Mouse (Mus musculus): ENCODE data around the gene C1qtnf1. TPM values are rescaled to one million over a fixed set of nuclear protein-coding genes. Genes with fewer than 3 reads are reported as not detected.

Gene C1qtnf1
- polyA plus RNA-seq, 1 experiment, result 1.8 TPM

DNA sequence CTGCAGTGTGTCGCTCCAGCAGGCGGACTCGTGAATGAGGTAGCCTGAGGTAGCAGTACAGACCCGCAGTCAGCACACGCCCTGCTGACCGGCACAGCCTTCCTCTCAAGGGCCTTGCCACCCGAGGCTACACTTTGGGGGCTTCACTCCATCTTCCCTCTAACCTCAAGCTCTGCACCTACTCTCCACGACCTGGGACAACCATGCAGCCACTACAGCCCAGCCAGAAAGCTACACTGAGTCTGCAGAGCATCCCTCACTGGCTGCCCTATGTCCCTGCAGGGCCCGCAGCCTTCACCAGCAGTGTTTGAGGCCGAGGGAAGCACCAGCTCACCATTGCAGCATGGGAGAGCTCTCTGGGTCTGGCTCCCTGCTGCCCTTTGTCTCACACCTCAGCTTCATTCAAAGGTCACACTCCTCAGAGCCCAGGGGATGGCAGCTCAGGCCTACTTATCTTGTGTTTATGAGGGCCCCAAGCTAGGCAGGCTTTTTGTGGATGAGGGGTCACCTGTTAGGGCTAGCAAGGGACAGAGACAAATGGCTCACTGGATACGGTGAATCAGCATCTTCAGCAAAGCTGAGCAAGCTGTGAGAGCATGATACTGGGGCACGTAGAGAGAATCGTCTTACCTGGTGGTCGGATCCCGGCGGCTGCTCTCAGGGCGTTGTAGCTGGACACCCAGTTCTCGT lies 19.8 kb upstream of the C1qtnf1 start:
- TF ChIP-seq CTCF (IDR thresholded peaks at IDR 0.05; ENCODE audit: control insufficient read depth, insufficient read depth, low read length), result no peak
- TF ChIP-seq POLR2A (IDR thresholded peaks at IDR 0.05; ENCODE audit: borderline replicate concordance, control insufficient read depth, low read depth, low read length), result no peak
- H3K4me1 ChIP-seq (ENCODE audit: control insufficient read depth, insufficient read depth, low read length), result peaks cover 1% of the 10 kb centered on the region
- WGBS, result 88% methylated on average over 18 of the region's 18 CpGs
- no peak overlapping the region for H3K4me3 ChIP-seq (replicated peaks; ENCODE audit: control insufficient read depth, low read depth, low read length)
- no peak overlapping the region for H3K27ac ChIP-seq (ENCODE audit: control insufficient read depth, insufficient read depth, low read depth, low read length, poor library complexity)

DNA sequence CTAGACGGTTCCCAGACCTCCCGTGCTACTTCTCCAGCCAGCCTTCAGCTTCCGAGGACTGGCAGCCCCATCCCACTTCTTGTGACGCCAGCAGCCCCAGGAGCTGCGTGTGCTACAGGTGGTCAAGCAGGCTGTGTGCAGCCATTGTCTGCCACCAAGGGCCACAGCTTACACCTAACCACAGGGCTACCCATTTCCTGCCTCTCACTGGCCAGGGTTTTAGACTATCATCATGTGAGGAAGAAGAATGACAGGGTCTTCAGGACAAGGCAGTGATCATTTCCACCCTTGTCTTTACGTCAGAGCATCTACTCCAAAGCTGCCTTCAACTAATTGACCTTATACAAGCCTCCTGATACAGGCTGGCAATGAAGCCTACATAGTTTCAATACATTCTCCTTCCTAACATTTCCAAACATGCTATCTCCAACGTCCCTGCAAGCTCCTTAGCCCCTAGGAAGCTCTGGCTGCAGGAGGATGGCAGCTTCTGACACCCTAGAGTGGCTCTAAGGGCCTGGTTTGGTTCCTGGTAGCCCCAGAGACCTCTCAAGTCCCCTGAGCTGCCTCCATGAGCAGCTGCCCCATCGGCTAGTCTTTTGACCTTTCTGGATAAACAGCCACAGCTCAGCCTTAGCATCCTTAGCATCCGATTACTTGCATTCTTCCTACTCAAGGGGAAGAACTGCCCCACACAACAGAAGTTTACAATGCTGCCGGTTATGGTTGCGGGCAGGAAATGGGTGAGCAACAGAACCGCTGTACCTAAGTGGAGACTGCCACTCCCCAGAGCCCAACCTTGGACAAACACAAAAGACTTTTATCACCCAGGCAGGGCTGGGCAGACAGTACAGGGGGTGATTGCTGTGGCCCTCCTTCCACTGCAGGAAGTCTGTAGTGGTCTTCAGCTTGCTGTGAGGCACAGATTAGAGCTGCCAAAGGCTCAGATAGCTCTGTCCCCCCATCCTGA lies 18.6 kb upstream of the C1qtnf1 start:
- TF ChIP-seq CTCF (IDR thresholded peaks at IDR 0.05; ENCODE audit: control insufficient read depth, insufficient read depth, low read length) (no peak), POLR2A (IDR thresholded peaks at IDR 0.05; ENCODE audit: borderline replicate concordance, control insufficient read depth, low read depth, low read length) (no peak)
- Histone ChIP-seq H3K4me1 (ENCODE audit: control insufficient read depth, insufficient read depth, low read length) (peaks cover 1% of the 10 kb centered on the region), H3K4me3 (replicated peaks; ENCODE audit: control insufficient read depth, low read depth, low read length) (no peak overlapping the region), H3K27ac (ENCODE audit: control insufficient read depth, insufficient read depth, low read depth, low read length, poor library complexity) (no peak overlapping the region; the same call in 1 of the 2 replicates)
- 76% methylated on average over 12 of the region's 12 CpGs for WGBS

DNA sequence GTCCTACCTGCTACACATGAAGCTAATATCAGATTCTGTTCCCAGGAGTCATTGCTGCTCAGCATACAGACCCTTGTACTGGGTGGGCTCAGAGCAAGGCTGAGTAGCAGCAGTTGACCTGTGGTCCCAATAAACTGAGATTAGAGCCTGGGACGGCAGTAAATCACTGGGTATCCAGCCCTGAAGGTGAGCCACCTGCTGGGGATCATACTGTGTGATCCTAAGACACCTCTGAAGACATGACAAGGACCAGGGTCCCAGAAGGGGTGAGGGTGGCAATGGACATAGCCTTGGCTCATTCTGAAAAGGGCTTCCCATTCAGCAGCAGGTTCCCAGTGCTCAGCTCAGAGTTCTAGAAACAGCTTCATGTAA lies 17.9 kb upstream of the C1qtnf1 start:
- no peak overlapping the region for H3K4me3 ChIP-seq (replicated peaks; ENCODE audit: control insufficient read depth, low read depth, low read length)
- no peaks in the 10 kb centered on the region for H3K4me1 ChIP-seq (ENCODE audit: control insufficient read depth, insufficient read depth, low read length)
- no peak overlapping the region for H3K27ac ChIP-seq (ENCODE audit: control insufficient read depth, insufficient read depth, low read depth, low read length, poor library complexity)
- WGBS, result 79% methylated on average over 1 of the region's 1 CpGs
- no peak for TF ChIP-seq CTCF (IDR thresholded peaks at IDR 0.05; ENCODE audit: control insufficient read depth, insufficient read depth, low read length)
- no peak for TF ChIP-seq POLR2A (IDR thresholded peaks at IDR 0.05; ENCODE audit: borderline replicate concordance, control insufficient read depth, low read depth, low read length)

DNA sequence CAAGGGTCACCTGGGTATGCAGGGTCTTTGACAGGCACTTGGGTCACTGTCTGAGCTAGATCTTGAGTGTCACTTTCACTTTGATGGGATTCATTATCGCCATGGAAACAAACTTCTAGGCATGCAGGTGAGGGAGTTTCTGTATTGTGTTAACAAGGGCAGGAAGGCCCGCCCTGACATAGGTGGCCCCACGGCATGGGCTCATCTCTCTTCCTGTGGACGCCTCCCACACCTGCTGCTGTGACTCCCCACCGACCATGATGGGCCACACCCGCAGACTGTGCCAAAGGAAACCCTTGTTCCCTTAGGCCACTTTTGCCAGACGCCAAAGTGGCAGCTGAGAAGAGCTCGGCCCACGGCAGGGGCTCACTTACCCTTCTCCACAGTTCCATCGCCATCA lies 17.5 kb upstream of the C1qtnf1 start:
- no peaks in the 10 kb centered on the region for H3K4me1 ChIP-seq (ENCODE audit: control insufficient read depth, insufficient read depth, low read length)
- WGBS, result 86% methylated on average over 10 of the region's 10 CpGs
- no peak for TF ChIP-seq CTCF (IDR thresholded peaks at IDR 0.05; ENCODE audit: control insufficient read depth, insufficient read depth, low read length)
- TF ChIP-seq POLR2A (IDR thresholded peaks at IDR 0.05; ENCODE audit: borderline replicate concordance, control insufficient read depth, low read depth, low read length), result no peak

DNA sequence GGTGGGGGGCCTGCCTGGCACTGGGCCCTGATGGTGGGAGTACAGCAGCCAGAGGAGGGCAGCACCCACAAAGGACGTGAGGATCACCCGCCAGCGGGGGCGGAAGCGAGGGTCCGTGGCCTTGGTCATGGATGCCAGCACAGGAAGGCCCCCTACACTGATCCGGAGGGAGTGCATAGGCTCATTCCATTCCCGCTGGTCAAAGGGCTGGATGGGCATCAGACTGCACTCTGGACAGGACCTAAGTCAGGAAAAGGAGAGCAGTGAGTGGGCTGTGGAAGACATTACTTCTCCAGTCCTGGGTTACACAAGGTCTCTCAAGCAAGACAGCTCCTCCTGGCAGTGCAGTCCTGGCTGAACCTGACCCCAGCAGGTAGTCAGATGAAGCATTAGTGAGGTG lies 16.7 kb upstream of the C1qtnf1 start:
- Histone ChIP-seq H3K4me1 (ENCODE audit: control insufficient read depth, insufficient read depth, low read length) (no peaks in the 10 kb centered on the region), H3K4me3 (replicated peaks; ENCODE audit: control insufficient read depth, low read depth, low read length) (no peak overlapping the region), H3K27ac (ENCODE audit: control insufficient read depth, insufficient read depth, low read depth, low read length, poor library complexity) (no peak overlapping the region)
- TF ChIP-seq POLR2A (IDR thresholded peaks at IDR 0.05; ENCODE audit: borderline replicate concordance, control insufficient read depth, low read depth, low read length) (no peak), CTCF (IDR thresholded peaks at IDR 0.05; ENCODE audit: control insufficient read depth, insufficient read depth, low read length) (no peak)
- 93% methylated on average over 8 of the region's 8 CpGs for WGBS

More for the DNA sequence above, 17.5 kb upstream of the C1qtnf1 start:
- H3K4me3 ChIP-seq (replicated peaks; ENCODE audit: control insufficient read depth, low read depth, low read length), result no peak overlapping the region
- H3K27ac ChIP-seq (ENCODE audit: control insufficient read depth, insufficient read depth, low read depth, low read length, poor library complexity), result no peak overlapping the region

DNA sequence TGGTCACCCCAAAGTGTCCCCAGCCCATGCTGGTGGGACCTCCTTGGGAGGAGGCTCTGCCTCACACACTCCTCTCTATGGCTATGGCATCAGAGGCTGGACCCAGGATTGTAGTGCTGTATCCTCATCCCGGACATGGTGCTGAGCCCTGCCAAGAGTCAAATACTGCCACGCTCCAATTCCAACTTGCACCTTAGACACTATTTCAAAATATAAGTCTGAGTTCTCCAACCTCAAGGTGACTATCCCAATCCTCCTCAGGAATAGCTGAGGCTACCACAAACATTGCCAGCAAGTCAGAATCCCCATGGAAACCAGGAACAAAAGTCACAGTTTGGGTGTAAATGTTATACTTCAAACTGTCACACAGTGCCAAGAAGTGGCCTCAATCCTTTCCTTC lies 15.4 kb upstream of the C1qtnf1 start:
- no peak overlapping the region for H3K27ac ChIP-seq (ENCODE audit: control insufficient read depth, insufficient read depth, low read depth, low read length, poor library complexity)
- H3K4me1 ChIP-seq (ENCODE audit: control insufficient read depth, insufficient read depth, low read length), result peaks cover 3% of the 10 kb centered on the region
- WGBS, result 75% methylated on average over 2 of the region's 2 CpGs
- no peak for TF ChIP-seq POLR2A (IDR thresholded peaks at IDR 0.05; ENCODE audit: borderline replicate concordance, control insufficient read depth, low read depth, low read length)
- no peak for TF ChIP-seq CTCF (IDR thresholded peaks at IDR 0.05; ENCODE audit: control insufficient read depth, insufficient read depth, low read length)
- no peak overlapping the region for H3K4me3 ChIP-seq (replicated peaks; ENCODE audit: control insufficient read depth, low read depth, low read length)

DNA sequence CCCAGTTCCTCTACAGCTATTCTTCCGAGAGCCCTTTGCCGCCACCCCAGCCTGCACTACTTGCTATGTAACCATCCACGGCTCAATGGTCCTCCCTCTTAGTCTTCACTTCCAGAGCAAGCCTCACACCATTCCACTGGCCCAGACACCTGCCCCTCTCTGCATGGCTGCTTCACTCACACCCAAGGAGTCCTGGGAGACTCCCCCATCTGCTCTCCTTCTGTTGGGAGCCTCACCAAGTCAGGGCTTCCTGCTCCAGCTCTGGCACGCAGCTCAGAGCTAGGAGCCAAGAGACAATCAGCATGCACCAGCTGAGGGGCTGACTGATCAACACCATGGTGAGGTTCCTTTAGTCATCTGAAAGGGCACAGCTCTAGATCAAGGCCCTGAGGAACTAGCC lies 14.9 kb upstream of the C1qtnf1 start:
- H3K4me3 ChIP-seq (replicated peaks; ENCODE audit: control insufficient read depth, low read depth, low read length), result no peak overlapping the region
- H3K27ac ChIP-seq (ENCODE audit: control insufficient read depth, insufficient read depth, low read depth, low read length, poor library complexity), result no peak overlapping the region
- TF ChIP-seq CTCF (IDR thresholded peaks at IDR 0.05; ENCODE audit: control insufficient read depth, insufficient read depth, low read length) (no peak), POLR2A (IDR thresholded peaks at IDR 0.05; ENCODE audit: borderline replicate concordance, control insufficient read depth, low read depth, low read length) (no peak)

DNA sequence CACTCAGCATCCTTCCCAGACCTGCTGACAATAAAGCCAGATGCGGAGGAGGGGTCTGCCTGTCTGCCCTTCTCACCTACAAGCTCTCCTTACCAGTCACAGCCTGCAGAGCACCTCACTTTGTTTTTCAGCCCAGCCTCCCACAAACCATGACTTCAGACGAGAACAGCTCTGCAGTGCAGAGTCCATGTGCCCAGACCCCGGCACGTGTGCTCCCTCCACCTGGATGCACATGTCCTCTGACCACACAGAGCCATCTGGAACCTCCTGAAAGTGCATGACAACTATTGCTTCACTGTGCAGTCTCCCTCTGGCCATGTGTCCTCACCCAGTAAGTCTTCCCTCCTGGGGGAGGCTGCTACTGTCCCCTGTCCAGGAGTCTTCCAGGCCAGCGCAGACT lies 13.7 kb upstream of the C1qtnf1 start:
- TF ChIP-seq POLR2A (IDR thresholded peaks at IDR 0.05; ENCODE audit: borderline replicate concordance, control insufficient read depth, low read depth, low read length) (no peak), CTCF (IDR thresholded peaks at IDR 0.05; ENCODE audit: control insufficient read depth, insufficient read depth, low read length) (no peak)
- WGBS, result 88% methylated on average over 5 of the region's 5 CpGs
- no peak overlapping the region for H3K27ac ChIP-seq (ENCODE audit: control insufficient read depth, insufficient read depth, low read depth, low read length, poor library complexity)

More for the DNA sequence above, 14.9 kb upstream of the C1qtnf1 start:
- 54% methylated on average over 4 of the region's 4 CpGs for WGBS
- peaks cover 4% of the 10 kb centered on the region for H3K4me1 ChIP-seq (ENCODE audit: control insufficient read depth, insufficient read depth, low read length)

More for the DNA sequence above, 13.7 kb upstream of the C1qtnf1 start:
- no peak overlapping the region for H3K4me3 ChIP-seq (replicated peaks; ENCODE audit: control insufficient read depth, low read depth, low read length)
- H3K4me1 ChIP-seq (ENCODE audit: control insufficient read depth, insufficient read depth, low read length), result peaks cover 6% of the 10 kb centered on the region

Measured in bone marrow, adult 2 months (tissue).